Mouse (Mus musculus): ENCODE measurements at regions not wholly inside any gene's neighbourhood (a gene's known extent, or its start where the extent isn't known, plus 50 kb on each side); places are given as distances from the start of the nearest gene placed in this dataset.
A peak's percentile ranks its signal among the peaks of the same experiment; 100 is the strongest.

DNA sequence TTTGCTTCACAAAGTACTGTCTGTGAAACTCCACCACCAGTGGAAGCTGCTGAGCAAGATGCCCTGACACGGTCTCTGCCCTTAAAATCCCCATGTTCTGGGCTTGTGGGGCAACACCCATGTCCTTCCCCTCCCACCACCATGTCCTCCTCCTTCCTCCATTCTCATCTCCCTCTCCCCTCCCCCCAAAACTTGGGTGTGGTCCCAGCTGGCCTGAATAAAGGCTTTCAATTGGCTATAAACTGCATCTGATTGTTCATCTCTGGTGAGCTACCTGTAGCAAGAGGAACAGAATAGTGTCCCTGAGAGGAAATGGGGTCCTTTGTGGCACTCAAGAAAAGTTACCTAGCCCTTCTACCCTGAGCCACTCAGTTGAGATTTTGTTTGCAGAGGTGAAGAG lies 91.8 kb downstream of the Slc16a9 start:
- ATAC-seq (ENCODE audit: low FRiP score, low TSS enrichment) (no peak), DNase-seq (ENCODE audit: low spot score) (no peak)
- WGBS, result 67% methylated on average over 1 of the region's 1 CpGs
- no peaks in the 10 kb centered on the region for H3K36me3 ChIP-seq (ENCODE audit: control insufficient read depth, insufficient read depth, low read length)
- H3K4me3 ChIP-seq (ENCODE audit: low read depth, low read length), result no peak overlapping the region
- no peaks in the 10 kb centered on the region for H3K4me1 ChIP-seq (replicated peaks; ENCODE audit: control insufficient read depth, insufficient read depth)
- no peaks in the 10 kb centered on the region for H3K9me3 ChIP-seq (ENCODE audit: control insufficient read depth, low read length)
- TF ChIP-seq CTCF (IDR thresholded peaks at IDR 0.05; ENCODE audit: low read depth) (no peak), EP300 (optimal IDR thresholded peaks at IDR 0.05) (no peak)
- no peak overlapping the region for H3K4me2 ChIP-seq (replicated peaks; ENCODE audit: low read depth)
- no peak overlapping the region for H3K27ac ChIP-seq (replicated peaks)
- H3K27me3 ChIP-seq (ENCODE audit: control insufficient read depth, insufficient read depth, low read length), result no peaks in the 10 kb centered on the region
- H3K9ac ChIP-seq (ENCODE audit: low read length), result no peak overlapping the region

- Histone ChIP-seq H3K4me3 (ENCODE audit: low read depth, low read length) (no peak overlapping the region), H3K27me3 (ENCODE audit: control insufficient read depth, insufficient read depth, low read length) (no peaks in the 10 kb centered on the region), H3K9me3 (ENCODE audit: control insufficient read depth, low read length) (no peaks in the 10 kb centered on the region), H3K4me1 (replicated peaks; ENCODE audit: control insufficient read depth, insufficient read depth) (no peaks in the 10 kb centered on the region), H3K4me2 (replicated peaks; ENCODE audit: low read depth) (no peak overlapping the region), H3K36me3 (ENCODE audit: control insufficient read depth, insufficient read depth, low read length) (no peaks in the 10 kb centered on the region), H3K9ac (ENCODE audit: low read length) (no peak overlapping the region), H3K27ac (replicated peaks) (no peak overlapping the region)
- ATAC-seq (ENCODE audit: low FRiP score, low TSS enrichment) (no peak), DNase-seq (ENCODE audit: low spot score) (no peak)
- 56% methylated on average over 5 of the region's 5 CpGs for WGBS
- TF ChIP-seq EP300 (optimal IDR thresholded peaks at IDR 0.05) (no peak), CTCF (IDR thresholded peaks at IDR 0.05; ENCODE audit: low read depth) (no peak)
These were observed 80.9 kb upstream of the Fam13c start for GRCm38 (mm10) chr10:70359421-70359820.

DNA sequence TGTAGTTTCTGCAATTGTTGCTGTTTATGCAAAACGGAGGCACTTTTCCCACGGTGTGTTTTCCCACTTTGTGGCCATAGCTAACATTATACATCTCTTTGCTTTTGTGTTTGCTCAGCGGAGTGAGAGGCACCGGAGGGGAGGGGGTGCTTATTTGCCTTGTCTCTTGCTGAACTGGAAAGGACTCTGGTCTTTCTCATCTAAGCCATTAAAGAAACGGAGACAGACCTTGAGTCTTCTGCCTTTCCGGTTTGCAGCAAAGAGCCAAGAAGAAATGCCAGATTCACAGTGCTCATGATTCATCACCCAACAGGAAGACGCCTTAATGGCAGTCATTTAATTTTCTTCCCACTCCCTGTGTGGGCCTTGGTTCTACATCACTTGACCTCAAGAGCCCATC lies 80.4 kb upstream of the Fam13c start:
- Histone ChIP-seq H3K9ac (ENCODE audit: low read length) (no peak overlapping the region), H3K4me2 (replicated peaks; ENCODE audit: low read depth) (no peak overlapping the region), H3K4me3 (ENCODE audit: low read depth, low read length) (no peak overlapping the region), H3K4me1 (replicated peaks; ENCODE audit: control insufficient read depth, insufficient read depth) (no peaks in the 10 kb centered on the region), H3K9me3 (ENCODE audit: control insufficient read depth, low read length) (no peaks in the 10 kb centered on the region), H3K27ac (replicated peaks) (no peak overlapping the region), H3K27me3 (ENCODE audit: control insufficient read depth, insufficient read depth, low read length) (no peaks in the 10 kb centered on the region), H3K36me3 (ENCODE audit: control insufficient read depth, insufficient read depth, low read length) (no peaks in the 10 kb centered on the region)
- TF ChIP-seq EP300 (optimal IDR thresholded peaks at IDR 0.05), result no peak
- no peak for TF ChIP-seq CTCF (IDR thresholded peaks at IDR 0.05; ENCODE audit: low read depth)
- ATAC-seq (ENCODE audit: low FRiP score, low TSS enrichment) (no peak), DNase-seq (ENCODE audit: low spot score) (no peak)
- WGBS, result 45% methylated on average over 7 of the region's 7 CpGs

DNA sequence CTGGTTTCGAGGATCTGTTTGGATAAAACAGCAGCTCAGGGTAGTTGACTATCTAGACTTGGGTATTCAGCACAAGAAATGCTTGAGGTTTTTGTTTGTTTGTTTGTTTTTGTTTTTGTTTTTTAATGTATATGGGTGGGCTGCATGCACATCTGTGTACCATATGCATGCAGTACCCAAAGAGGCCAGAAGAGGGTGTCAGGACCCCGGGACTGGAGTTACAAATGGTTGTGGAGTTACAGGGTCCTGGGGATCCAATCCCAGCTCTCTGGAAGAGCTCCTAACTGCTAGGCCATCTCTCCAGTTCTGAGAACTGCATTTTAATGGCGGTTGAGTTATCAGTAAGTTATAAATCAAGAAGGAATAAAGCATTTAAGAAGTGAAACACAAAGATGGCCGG lies 77.2 kb upstream of the Fam13c start:
- Histone ChIP-seq H3K36me3 (ENCODE audit: control insufficient read depth, insufficient read depth, low read length) (no peaks in the 10 kb centered on the region), H3K4me2 (replicated peaks; ENCODE audit: low read depth) (no peak overlapping the region), H3K4me3 (ENCODE audit: low read depth, low read length) (no peak overlapping the region), H3K9me3 (ENCODE audit: control insufficient read depth, low read length) (no peaks in the 10 kb centered on the region), H3K4me1 (replicated peaks; ENCODE audit: control insufficient read depth, insufficient read depth) (no peaks in the 10 kb centered on the region), H3K9ac (ENCODE audit: low read length) (no peak overlapping the region), H3K27me3 (ENCODE audit: control insufficient read depth, insufficient read depth, low read length) (no peaks in the 10 kb centered on the region), H3K27ac (replicated peaks) (no peak overlapping the region)
- no peak for DNase-seq (ENCODE audit: low spot score)
- WGBS, result 81% methylated on average over 4 of the region's 4 CpGs
- TF ChIP-seq EP300 (optimal IDR thresholded peaks at IDR 0.05) (no peak), CTCF (IDR thresholded peaks at IDR 0.05; ENCODE audit: low read depth) (peak; percentile 66)
- ATAC-seq (ENCODE audit: low FRiP score, low TSS enrichment), result no peak

DNA sequence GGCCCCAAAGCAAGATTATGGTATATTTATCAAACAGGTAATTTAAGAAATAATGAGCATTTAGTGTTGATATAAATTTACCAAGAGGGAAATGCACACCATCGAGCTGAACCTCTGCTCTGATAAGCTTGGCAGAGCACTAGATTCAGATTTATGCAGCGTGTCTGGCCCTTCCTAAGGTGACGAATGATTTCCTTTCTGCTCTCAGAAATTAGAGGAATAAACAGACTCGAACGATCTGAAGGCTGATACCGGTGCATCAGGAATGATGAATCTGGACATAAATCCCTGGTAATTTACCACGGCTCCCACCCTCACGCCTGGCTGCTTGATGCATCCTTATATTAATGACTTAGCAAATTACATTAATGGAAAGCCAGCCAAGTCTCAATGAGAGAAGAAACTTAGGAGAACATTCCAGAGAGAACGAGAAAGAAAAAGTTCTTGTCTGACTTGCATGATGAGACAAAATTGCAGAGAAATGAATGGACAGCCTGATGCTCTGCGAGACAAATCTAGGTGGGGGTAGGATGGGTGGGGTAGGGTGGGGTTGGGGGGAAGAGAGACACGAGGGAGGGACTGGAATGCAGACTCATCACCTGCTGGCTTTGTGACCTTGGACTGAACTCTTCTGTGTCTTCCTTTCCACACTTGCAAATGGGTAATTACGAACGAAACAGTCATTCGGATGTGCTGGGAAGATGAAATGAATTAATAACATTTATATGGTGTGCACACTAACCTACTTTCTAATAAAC lies 75.9 kb upstream of the Fam13c start:
- Histone ChIP-seq H3K27me3 (ENCODE audit: control insufficient read depth, insufficient read depth, low read length) (no peaks in the 10 kb centered on the region), H3K9ac (ENCODE audit: low read length) (no peak overlapping the region), H3K36me3 (ENCODE audit: control insufficient read depth, insufficient read depth, low read length) (no peaks in the 10 kb centered on the region), H3K9me3 (ENCODE audit: control insufficient read depth, low read length) (no peaks in the 10 kb centered on the region), H3K27ac (replicated peaks) (no peak overlapping the region), H3K4me3 (ENCODE audit: low read depth, low read length) (no peak overlapping the region), H3K4me2 (replicated peaks; ENCODE audit: low read depth) (no peak overlapping the region), H3K4me1 (replicated peaks; ENCODE audit: control insufficient read depth, insufficient read depth) (no peaks in the 10 kb centered on the region)
- TF ChIP-seq EP300 (optimal IDR thresholded peaks at IDR 0.05) (no peak), CTCF (IDR thresholded peaks at IDR 0.05; ENCODE audit: low read depth) (no peak)
- WGBS, result 29% methylated on average over 14 of the region's 14 CpGs
- DNase-seq (ENCODE audit: low spot score) (no peak), ATAC-seq (ENCODE audit: low FRiP score, low TSS enrichment) (no peak)

GRCm38 (mm10) chr10:70364976-70365345 lies 75.3 kb upstream of the Fam13c start:
- Histone ChIP-seq H3K4me1 (replicated peaks; ENCODE audit: control insufficient read depth, insufficient read depth) (no peaks in the 10 kb centered on the region), H3K9ac (ENCODE audit: low read length) (no peak overlapping the region), H3K27ac (replicated peaks) (no peak overlapping the region), H3K36me3 (ENCODE audit: control insufficient read depth, insufficient read depth, low read length) (no peaks in the 10 kb centered on the region), H3K27me3 (ENCODE audit: control insufficient read depth, insufficient read depth, low read length) (no peaks in the 10 kb centered on the region), H3K9me3 (ENCODE audit: control insufficient read depth, low read length) (no peaks in the 10 kb centered on the region), H3K4me2 (replicated peaks; ENCODE audit: low read depth) (no peak overlapping the region), H3K4me3 (ENCODE audit: low read depth, low read length) (no peak overlapping the region)
- 86% methylated on average over 9 of the region's 9 CpGs for WGBS
- DNase-seq (ENCODE audit: low spot score) (no peak), ATAC-seq (ENCODE audit: low FRiP score, low TSS enrichment) (no peak)
- no peak for TF ChIP-seq EP300 (optimal IDR thresholded peaks at IDR 0.05)
- TF ChIP-seq CTCF (IDR thresholded peaks at IDR 0.05; ENCODE audit: low read depth), result no peak
